Mouse (Mus musculus) MEL (cell line): ENCODE measurements around the gene Mfsd13b. TPM values are rescaled to one million over a fixed set of nuclear protein-coding genes. Genes with fewer than 3 reads are reported as not detected.

ENCODE experiments used
- DNase-seq: peaks from one replicate; pipeline ENCODE4 v3.0.0; 2011; ENCODE audit warnings: low read depth, low spot score
- H3K27ac ChIP-seq: 2 replicates; pipeline ENCODE4 v1.5.1; 2012; ENCODE audit warnings: low read depth, mild to moderate bottlenecking, control low read depth, low read length, moderate library complexity; ENCODE audit not compliant: control insufficient read depth
- H3K27me3 ChIP-seq, 2 experiments: fragments of 150-350 bp in 1 of 2; sonication (generic) in 1 of 2; 2 replicates each; pipeline ENCODE4 v1.6.1; 2012; ENCODE audit warnings: low read length in 2 of 2, mild to moderate bottlenecking in 2 of 2, improper control_type of control experiment in 1 of 2, moderate library complexity in 1 of 2; ENCODE audit not compliant: insufficient read depth in 2 of 2, control insufficient read depth in 1 of 2
- H3K36me3 ChIP-seq, 2 experiments: 2 replicates each; pipeline ENCODE4 v1.6.1; 2012 to 2014; ENCODE audit warnings: low read length in 2 of 2, improper control_type of control experiment in 1 of 2, inconsistent platforms in 1 of 2, mild to moderate bottlenecking in 1 of 2; ENCODE audit not compliant: insufficient read depth in 2 of 2, control insufficient read depth in 1 of 2
- H3K4me1 ChIP-seq, 2 experiments: fragments of 150-350 bp in 1 of 2; sonication (generic) in 1 of 2; 2 replicates each; pipeline ENCODE4 v1.6.1; 2012; ENCODE audit warnings: low read length in 2 of 2, improper control_type of control experiment in 1 of 2, mild to moderate bottlenecking in 1 of 2; ENCODE audit not compliant: insufficient read depth in 2 of 2, control insufficient read depth in 1 of 2
- H3K4me3 ChIP-seq, 2 experiments: fragments of 150-350 bp in 1 of 2; sonication (generic) in 1 of 2; 2 replicates each; pipeline ENCODE4 v1.5.1; 2012; ENCODE audit warnings: low read depth in 2 of 2, low read length in 2 of 2, mild to moderate bottlenecking in 2 of 2, moderate library complexity in 2 of 2, control low read depth in 1 of 2, improper control_type of control experiment in 1 of 2; ENCODE audit not compliant: control insufficient read depth in 1 of 2, insufficient read depth in 1 of 2
- H3K79me2 ChIP-seq: 2 replicates; pipeline ENCODE4 v1.6.1; 2012; ENCODE audit warnings: mild to moderate bottlenecking, low read length, moderate library complexity; ENCODE audit not compliant: control insufficient read depth, poor library complexity, insufficient read depth
- H3K9ac ChIP-seq: 2 replicates; pipeline ENCODE4 v1.6.1; 2012; ENCODE audit warnings: low read depth, mild to moderate bottlenecking, control low read depth, low read length, moderate library complexity; ENCODE audit not compliant: control insufficient read depth, poor library complexity, severe bottlenecking
- H3K9me3 ChIP-seq: fragments of 150-350 bp; sonication (generic); replicated peaks from 2 replicates; pipeline ENCODE4 v1.6.1; 2012; ENCODE audit warnings: mild to moderate bottlenecking, low read length, improper control_type of control experiment, moderate library complexity; ENCODE audit not compliant: insufficient read depth
- BHLHE40 ChIP-seq: IDR thresholded peaks from 2 replicates; pipeline ENCODE4 v1.6.1; 2012; ENCODE audit warnings: low read depth, mild to moderate bottlenecking, inconsistent platforms, low read length, improper control_type of control experiment, borderline replicate concordance
- CHD1 ChIP-seq: IDR thresholded peaks from 2 replicates; pipeline ENCODE4 v1.6.1; 2012; ENCODE audit warnings: low read depth, mild to moderate bottlenecking, inconsistent platforms, low read length, improper control_type of control experiment
- CTCF ChIP-seq, 3 experiments: IDR thresholded peaks in 2 of 3; conservative IDR thresholded peaks in 1 of 3; 2 replicates each; pipeline ENCODE4 v1.5.1; 2011 to 2012; ENCODE audit warnings: low read length in 3 of 3, low read depth in 2 of 3, mild to moderate bottlenecking in 2 of 3, improper control_type of control experiment in 1 of 3, inconsistent platforms in 1 of 3, mixed read lengths in 1 of 3, moderate library complexity in 1 of 3; ENCODE audit not compliant: control insufficient read depth in 1 of 3, insufficient read depth in 1 of 3, poor library complexity in 1 of 3, severe bottlenecking in 1 of 3
- ELF1 ChIP-seq: IDR thresholded peaks from 2 replicates; pipeline ENCODE4 v1.6.1; 2014; ENCODE audit warnings: low read depth, mild to moderate bottlenecking, inconsistent platforms, low read length, improper control_type of control experiment, moderate library complexity
- EP300 ChIP-seq, 2 experiments: IDR thresholded peaks; 2 replicates each; pipeline ENCODE4 v1.6.1; 2011; ENCODE audit warnings: improper control_type of control experiment in 2 of 2, low read length in 2 of 2, low read depth in 1 of 2, mild to moderate bottlenecking in 1 of 2
- ETS1 ChIP-seq: IDR thresholded peaks from 2 replicates; pipeline ENCODE4 v1.6.1; 2012; ENCODE audit warnings: low read depth, mild to moderate bottlenecking, inconsistent platforms, low read length, improper control_type of control experiment, moderate library complexity
- GABPA ChIP-seq: IDR thresholded peaks from 2 replicates; pipeline ENCODE4 v1.6.1; 2012; ENCODE audit warnings: low read depth, mild to moderate bottlenecking, inconsistent platforms, low read length, improper control_type of control experiment, moderate library complexity
- GATA1 ChIP-seq: IDR thresholded peaks from 2 replicates; pipeline ENCODE4 v1.6.1; 2011; ENCODE audit warnings: low read depth, low read length, improper control_type of control experiment
- KAT2A ChIP-seq: conservative IDR thresholded peaks from 2 replicates; pipeline ENCODE4 v1.6.1; 2012; ENCODE audit warnings: low read depth, low read length, improper control_type of control experiment, inconsistent platforms
- MAFK ChIP-seq: IDR thresholded peaks from 2 replicates; pipeline ENCODE4 v1.6.1; 2011; ENCODE audit warnings: low read depth, mild to moderate bottlenecking, low read length, improper control_type of control experiment, borderline replicate concordance
- MAX ChIP-seq: IDR thresholded peaks from 2 replicates; pipeline ENCODE4 v1.6.1; 2011; ENCODE audit warnings: low read length, improper control_type of control experiment
- MAZ ChIP-seq: IDR thresholded peaks from 2 replicates; pipeline ENCODE4 v1.6.1; 2012; ENCODE audit warnings: low read depth, mild to moderate bottlenecking, inconsistent platforms, low read length, improper control_type of control experiment
- MXI1 ChIP-seq: IDR thresholded peaks from 2 replicates; pipeline ENCODE4 v1.6.1; 2011; ENCODE audit warnings: mild to moderate bottlenecking, low read depth, low read length, improper control_type of control experiment
- MYC ChIP-seq: IDR thresholded peaks from 2 replicates; pipeline ENCODE4 v1.6.1; 2011; ENCODE audit warnings: low read depth, mild to moderate bottlenecking, low read length, improper control_type of control experiment, moderate library complexity
- POLR2AphosphoS2 ChIP-seq: IDR thresholded peaks from 2 replicates; pipeline ENCODE4 v1.6.1; 2011; ENCODE audit warnings: low read length, improper control_type of control experiment
- POLR2AphosphoS5 ChIP-seq: IDR thresholded peaks from 2 replicates; pipeline ENCODE4 v1.6.1; 2012; ENCODE audit warnings: low read depth, borderline replicate concordance, mild to moderate bottlenecking, inconsistent platforms, low read length, moderate library complexity, mixed read lengths
- SIN3A ChIP-seq: IDR thresholded peaks from 2 replicates; pipeline ENCODE4 v1.6.1; 2012; ENCODE audit warnings: low read length, improper control_type of control experiment, inconsistent platforms
- TBP ChIP-seq: IDR thresholded peaks from 2 replicates; pipeline ENCODE4 v1.8.0; 2011; ENCODE audit warnings: low read depth, low read length, improper control_type of control experiment
- TCF12 ChIP-seq: IDR thresholded peaks from 2 replicates; pipeline ENCODE4 v1.6.1; 2014; ENCODE audit warnings: low read depth, mild to moderate bottlenecking, inconsistent platforms, low read length, improper control_type of control experiment, moderate library complexity
- USF1 ChIP-seq: IDR thresholded peaks from 2 replicates; pipeline ENCODE4 v1.6.1; 2014; ENCODE audit warnings: low read depth, mild to moderate bottlenecking, inconsistent platforms, low read length, improper control_type of control experiment, moderate library complexity
- USF2 ChIP-seq, 2 experiments: IDR thresholded peaks; 2 replicates each; pipeline ENCODE4 v1.6.1; 2011 to 2012; ENCODE audit warnings: improper control_type of control experiment in 2 of 2, low read length in 2 of 2, borderline replicate concordance in 1 of 2, inconsistent platforms in 1 of 2, low read depth in 1 of 2, mild to moderate bottlenecking in 1 of 2; ENCODE audit not compliant: insufficient read depth in 1 of 2
- ZMIZ1 ChIP-seq: IDR thresholded peaks from 2 replicates; pipeline ENCODE4 v1.6.1; 2012; ENCODE audit warnings: low read depth, mild to moderate bottlenecking, inconsistent platforms, low read length, improper control_type of control experiment, moderate library complexity
- ZNF384 ChIP-seq: IDR thresholded peaks from 2 replicates; pipeline ENCODE4 v1.6.1; 2012; ENCODE audit warnings: low read depth, mild to moderate bottlenecking, inconsistent platforms, low read length, improper control_type of control experiment
- polyA plus RNA-seq, 2 experiments: library from polyadenylated mRNA; stranded (reverse) in 1 of 2; unstranded in 1 of 2; fragments of >175 nt in 1 of 2; fragments of >200 nt in 1 of 2; gene quantifications; 2 replicates each; pipeline versions ENCODE4 v1.2.1 to v1.2.4; 2012; ENCODE audit warnings: low replicate concordance in 2 of 2, low read depth in 1 of 2; ENCODE audit not compliant: insufficient read length in 2 of 2, insufficient read depth in 1 of 2, missing spikeins in 1 of 2
- total RNA-seq: library from RNA; depleted of rRNA; stranded (reverse); fragments of 300-350 nt; gene quantifications from 2 replicates; pipeline ENCODE4 v1.2.3, GENCODE M21; 2012

Gene Mfsd13b
- total and polyA plus RNA-seq, 3 experiments, result 0.17 TPM; not detected in 2

GRCm38 (mm10) chr7:120999021-120999530 lies 16.8 kb downstream of the Mfsd13b start:
- Histone ChIP-seq H3K27me3 (no peaks in the 10 kb centered on the region; a peak in 1 of 4 replicates), H3K9ac (no peak overlapping the region), H3K9me3 (no peaks in the 10 kb centered on the region), H3K79me2 (no peaks in the 10 kb centered on the region), H3K4me3 (no peak overlapping the region), H3K36me3 (no peaks in the 10 kb centered on the region), H3K4me1 (no peaks in the 10 kb centered on the region), H3K27ac (no peak overlapping the region)
- TF ChIP-seq CTCF (IDR thresholded peaks at IDR 0.05 in 2 of 3, conservative IDR thresholded peaks at IDR 0.05 in 1 of 3; ENCODE audit: control insufficient read depth in 1 of 3, insufficient read depth in 1 of 3, low read depth in 2 of 3, low read length in 3 of 3, poor library complexity in 1 of 3, severe bottlenecking in 1 of 3) (no peak), MXI1 (no peak), ZMIZ1 (no peak), POLR2AphosphoS2 (no peak), TBP (no peak), GATA1 (no peak), MAX (no peak), ZNF384 (no peak), CHD1 (no peak), SIN3A (no peak), EP300 (IDR thresholded peaks at IDR 0.05; ENCODE audit: low read depth in 1 of 2, low read length in 2 of 2) (no peak), MAFK (no peak), ELF1 (no peak), POLR2AphosphoS5 (no peak), MYC (no peak), KAT2A (no peak), ETS1 (no peak)
- no peak for DNase-seq

GRCm38 (mm10) chr7:121000065-121000822 lies 17.9 kb downstream of the Mfsd13b start:
- no peak overlapping the region for H3K4me3 ChIP-seq
- DNase-seq, result no peak
- no peak overlapping the region for H3K27ac ChIP-seq
- no peaks in the 10 kb centered on the region for H3K36me3 ChIP-seq
- no peaks in the 10 kb centered on the region for H3K9me3 ChIP-seq
- peaks cover 0 to 3% of the 10 kb centered on the region in 2 experiments; a peak in 3 of 4 replicates for H3K27me3 ChIP-seq
- no peaks in the 10 kb centered on the region for H3K4me1 ChIP-seq
- H3K9ac ChIP-seq, result no peak overlapping the region
- H3K79me2 ChIP-seq, result no peaks in the 10 kb centered on the region
- no peak for TF ChIP-seq GABPA
- TF ChIP-seq MAZ, result no peak
- TF ChIP-seq USF1, result no peak
- no peak for TF ChIP-seq BHLHE40
- TF ChIP-seq USF2 (IDR thresholded peaks at IDR 0.05; ENCODE audit: borderline replicate concordance in 1 of 2, insufficient read depth in 1 of 2, low read depth in 1 of 2, low read length in 2 of 2), result no peak
- TF ChIP-seq TCF12, result no peak
- TF ChIP-seq POLR2AphosphoS5, result no peak
